In genomic region chr3:102670972-102671371, GRCm38 (mm10) we compare ENCODE assay signal across 23 mouse cellular contexts.
DNase-seq lines count a peak whose midpoint lies in the region; ATAC-seq lines count a peak whose summit lies in the region.
"Had no signal": no experiment of that assay in that cellular context is flagged by ENCODE, and none has a peak within 500 bp of the region (broad histone marks: within the 10 kb centered on the region; RNA-seq: fewer than 3 reads in every experiment).

No protein-coding gene starts in this region.

- H3K4me1 ChIP-seq in heart, embryonic 13.5 days: peaks cover 40% of the 10 kb centered on the region
- peaks cover 46% of the 10 kb centered on the region for H3K4me1 ChIP-seq in heart, embryonic 10.5 days
- peaks cover 25% of the 10 kb centered on the region for H3K4me1 ChIP-seq in limb, embryonic 10.5 days
- H3K4me1 ChIP-seq: forebrain, embryonic 10.5 days; forebrain, embryonic 13.5 days; hindbrain, embryonic 13.5 days; intestine, embryonic 15.5 days had no signal

- DNase-seq in heart, embryonic 10.5 days (ENCODE audit: low spot score): no peak
- peak; percentile 81 for DNase-seq in 3T3-L1 (ENCODE audit: low read depth, low spot score)
- DNase-seq in Muller cell, postnatal 12 days (ENCODE audit: inconsistent ontology term): peak; percentile 39
- no peak for DNase-seq in embryo, embryonic 10 days (ENCODE audit: low spot score)
- no peak for DNase-seq in limb, embryonic 10.5 days (ENCODE audit: low spot score)
- DNase-seq: adrenal gland, adult 8-10 months; adrenal gland, postnatal 25 days; cerebellum, adult 11-12 months; cerebellum, adult 8-10 months; cerebellum, postnatal 10 days; cerebellum, postnatal 36 days; gastrocnemius, postnatal 14 days; kidney, adult 11 months had no signal

- no peaks in the 10 kb centered on the region for H3K9me3 ChIP-seq in heart, embryonic 13.5 days
- H3K9me3 ChIP-seq in heart, embryonic 10.5 days: no peaks in the 10 kb centered on the region
- no peaks in the 10 kb centered on the region for H3K9me3 ChIP-seq in limb, embryonic 10.5 days (replicated peaks)
- H3K9me3 ChIP-seq: forebrain, embryonic 10.5 days; forebrain, embryonic 13.5 days; heart, embryonic 12.5 days; hindbrain, embryonic 10.5 days; hindbrain, embryonic 13.5 days; intestine, embryonic 15.5 days had no signal

- no peak for ATAC-seq in heart, embryonic 13.5 days (ENCODE audit: extremely low read depth, insufficient number of reproducible peaks, low FRiP score, low TSS enrichment)
- ATAC-seq: activated CD4-positive, CD25-positive, alpha-beta regulatory T cell, adult 4 months; forebrain, embryonic 13.5 days; forebrain, embryonic 16.5 days; hindbrain, embryonic 16.5 days; intestine, embryonic 15.5 days had no signal

- no peak overlapping the region for H3K4me3 ChIP-seq in heart, embryonic 13.5 days
- no peak overlapping the region for H3K4me3 ChIP-seq in heart, embryonic 10.5 days
- no peak overlapping the region for H3K4me3 ChIP-seq in limb, embryonic 10.5 days
- H3K4me3 ChIP-seq: forebrain, embryonic 10.5 days; forebrain, embryonic 13.5 days; heart, embryonic 12.5 days; hindbrain, embryonic 10.5 days; hindbrain, embryonic 13.5 days; intestine, embryonic 15.5 days had no signal

- H3K4me2 ChIP-seq in heart, embryonic 13.5 days: peak overlapping the region; percentile 14; the same call in 1 of the 2 replicates
- H3K4me2 ChIP-seq: forebrain, embryonic 13.5 days; heart, embryonic 12.5 days; hindbrain, embryonic 13.5 days; intestine, embryonic 15.5 days had no signal

- H3K36me3 ChIP-seq in heart, embryonic 13.5 days: no peaks in the 10 kb centered on the region
- H3K36me3 ChIP-seq in heart, embryonic 10.5 days: no peaks in the 10 kb centered on the region
- H3K36me3 ChIP-seq in limb, embryonic 10.5 days: no peaks in the 10 kb centered on the region
- H3K36me3 ChIP-seq: forebrain, embryonic 10.5 days; heart, embryonic 12.5 days; hindbrain, embryonic 10.5 days; hindbrain, embryonic 13.5 days; intestine, embryonic 15.5 days had no signal

- H3K27ac ChIP-seq in heart, embryonic 13.5 days (replicated peaks): no peak overlapping the region
- H3K27ac ChIP-seq in heart, embryonic 10.5 days: no peak overlapping the region
- H3K27ac ChIP-seq in limb, embryonic 10.5 days: no peak overlapping the region
- H3K27ac ChIP-seq: forebrain, embryonic 10.5 days; forebrain, embryonic 13.5 days; hindbrain, embryonic 10.5 days; hindbrain, embryonic 13.5 days; intestine, embryonic 15.5 days had no signal

- 35% methylated on average over 5 of the region's 5 CpGs for WGBS in heart, embryonic 13.5 days
- WGBS in heart, embryonic 10.5 days: 39% methylated on average over 5 of the region's 5 CpGs
- 87% methylated on average over 5 of the region's 5 CpGs for WGBS in limb, embryonic 10.5 days

- peaks cover 5% of the 10 kb centered on the region for H3K27me3 ChIP-seq in heart, embryonic 13.5 days (replicated peaks)
- 0 out of 2 replicates have a peak, but pooled peaks cover 4% of the 10 kb centered on the region for H3K27me3 ChIP-seq in heart, embryonic 10.5 days (ENCODE audit: insufficient read depth, poor library complexity, severe bottlenecking)
- no peaks in the 10 kb centered on the region; the same call in 1 of the 2 replicates for H3K27me3 ChIP-seq in limb, embryonic 10.5 days (ENCODE audit: low read depth, poor library complexity, severe bottlenecking)
- H3K27me3 ChIP-seq: forebrain, embryonic 13.5 days; hindbrain, embryonic 13.5 days; intestine, embryonic 15.5 days had no signal

- no peak overlapping the region for H3K9ac ChIP-seq in heart, embryonic 13.5 days
- H3K9ac ChIP-seq: forebrain, embryonic 13.5 days; heart, embryonic 12.5 days; hindbrain, embryonic 13.5 days; intestine, embryonic 15.5 days had no signal

Comparison
In these comparisons a context has a peak if more than half of its experiments do, and no peak if none do; other contexts are left out.
1. DNase-seq: peak in 3T3-L1 (single experiment) and Muller cell, postnatal 12 days (single experiment); none in heart, embryonic 10.5 days (single experiment), embryo, embryonic 10 days (single experiment) and limb, embryonic 10.5 days (single experiment).